Mouse (Mus musculus): Measurements from ENCODE around the gene Vps11.

- TF ChIP-seq CTCF (IDR thresholded peaks at IDR 0.05; ENCODE audit: control insufficient read depth, insufficient read depth, insufficient replicate concordance, low read depth, low read length), result no peak
- no peak for TF ChIP-seq POLR2A (IDR thresholded peaks at IDR 0.05; ENCODE audit: control insufficient read depth, low read depth, low read length)
Observed at GRCm38 (mm10) chr9:44399114-44399794, 37.8 kb upstream of the Vps11 start.

Measured in testis, adult 2 months (tissue).